Mouse (Mus musculus) cerebellum, postnatal 4 days (tissue): ENCODE measurements around the gene Stk10.

ENCODE experiments used
- DNase-seq, 2 experiments: peaks; one replicate each; pipeline ENCODE4 v3.0.0; 2022; ENCODE audit warnings: low spot score in 2 of 2, mixed read lengths in 1 of 2

Gene Stk10

GRCm38 (mm10) chr11:32549236-32549635 is 16.1 kb downstream of the Stk10 start:
- DNase-seq = no peak

GRCm38 (mm10) chr11:32550102-32550501 is 17.0 kb downstream of the Stk10 start:
- no peak for DNase-seq

GRCm38 (mm10) chr11:32551056-32551455 is 18.0 kb downstream of the Stk10 start:
- no peak for DNase-seq

- no peak for DNase-seq
Measured at GRCm38 (mm10) chr11:32551579-32552297, 18.6 kb downstream of the Stk10 start.

GRCm38 (mm10) chr11:32552401-32553090 is 19.4 kb downstream of the Stk10 start:
- DNase-seq = no peak

- DNase-seq = no peak
Measured at GRCm38 (mm10) chr11:32553311-32554140, 20.4 kb downstream of the Stk10 start.

GRCm38 (mm10) chr11:32554141-32555091 is 21.3 kb downstream of the Stk10 start:
- no peak for DNase-seq

GRCm38 (mm10) chr11:32555103-32555689 is 22.1 kb downstream of the Stk10 start:
- no peak for DNase-seq

- DNase-seq = no peak
Measured at GRCm38 (mm10) chr11:32556333-32556990, 23.4 kb downstream of the Stk10 start.

- no peak for DNase-seq
Measured at GRCm38 (mm10) chr11:32558026-32558425, 24.9 kb downstream of the Stk10 start.

GRCm38 (mm10) chr11:32558677-32559076 is 25.6 kb downstream of the Stk10 start:
- DNase-seq = no peak

GRCm38 (mm10) chr11:32560015-32560770 is 27.1 kb downstream of the Stk10 start:
- no peak for DNase-seq

- DNase-seq = no peak
Measured at GRCm38 (mm10) chr11:32561465-32562355, 28.6 kb downstream of the Stk10 start.

GRCm38 (mm10) chr11:32562706-32563105 is 29.6 kb downstream of the Stk10 start:
- DNase-seq = no peak

GRCm38 (mm10) chr11:32563660-32564059 is 30.6 kb downstream of the Stk10 start:
- no peak for DNase-seq

- DNase-seq = no peak
Measured at GRCm38 (mm10) chr11:32564629-32565028, 31.5 kb downstream of the Stk10 start.

- DNase-seq = no peak
Measured at GRCm38 (mm10) chr11:32565088-32565487, 32.0 kb downstream of the Stk10 start.

- DNase-seq = no peak
Measured at GRCm38 (mm10) chr11:32566184-32566583, 33.1 kb downstream of the Stk10 start.
